Mouse (Mus musculus): ENCODE measurements around the gene Rab3gap1.
"Not testable (repeated sequence)": the region's sequence is repeated elsewhere in the genome, so short reads cannot be mapped to it uniquely, and the experiment has no call there.

Rab3gap1 gene

GRCm38 (mm10) chr1:127915802-127916201 is 47.2 kb downstream of the Rab3gap1 start:
- DNase-seq (ENCODE audit: low read depth, low spot score): no peak

GRCm38 (mm10) chr1:127933405-127933804 is 64.8 kb downstream of the Rab3gap1 start:
- DNase-seq (ENCODE audit: low read depth, low spot score): no peak

GRCm38 (mm10) chr1:127934322-127934721 is 65.7 kb downstream of the Rab3gap1 start:
- DNase-seq (ENCODE audit: low read depth, low spot score): peak; percentile 85

GRCm38 (mm10) chr1:127937277-127937676 is 68.7 kb downstream of the Rab3gap1 start:
- no peak for DNase-seq (ENCODE audit: low read depth, low spot score)

- no peak for DNase-seq (ENCODE audit: low read depth, low spot score)
These were observed 73.7 kb downstream of the Rab3gap1 start for GRCm38 (mm10) chr1:127942231-127942630.

- DNase-seq (ENCODE audit: low read depth, low spot score): no peak
These were observed 74.9 kb downstream of the Rab3gap1 start for GRCm38 (mm10) chr1:127943516-127943915.

GRCm38 (mm10) chr1:127945696-127946575 is 77.4 kb downstream of the Rab3gap1 start:
- no peak for DNase-seq (ENCODE audit: low read depth, low spot score)

GRCm38 (mm10) chr1:127946615-127947249 is 78.2 kb downstream of the Rab3gap1 start:
- DNase-seq (ENCODE audit: low read depth, low spot score): no peak

GRCm38 (mm10) chr1:127948748-127949147 is 80.2 kb downstream of the Rab3gap1 start:
- no peak for DNase-seq (ENCODE audit: low read depth, low spot score)

- no peak for DNase-seq (ENCODE audit: low read depth, low spot score)
These were observed 83.7 kb downstream of the Rab3gap1 start for GRCm38 (mm10) chr1:127952276-127952675.

- not testable (repeated sequence) for DNase-seq (ENCODE audit: low read depth, low spot score)
These were observed 85.6 kb downstream of the Rab3gap1 start for GRCm38 (mm10) chr1:127954198-127954597.

- DNase-seq (ENCODE audit: low read depth, low spot score): no peak
These were observed 86.2 kb downstream of the Rab3gap1 start for GRCm38 (mm10) chr1:127954800-127955199.

- no peak for DNase-seq (ENCODE audit: low read depth, low spot score)
These were observed 88.0 kb downstream of the Rab3gap1 start for GRCm38 (mm10) chr1:127956524-127956923.

- DNase-seq (ENCODE audit: low read depth, low spot score): no peak
These were observed 90.2 kb downstream of the Rab3gap1 start for GRCm38 (mm10) chr1:127958801-127959200.

- no peak for DNase-seq (ENCODE audit: low read depth, low spot score)
These were observed 90.7 kb downstream of the Rab3gap1 start for GRCm38 (mm10) chr1:127959312-127959718.

GRCm38 (mm10) chr1:127961140-127961539 is 92.6 kb downstream of the Rab3gap1 start:
- DNase-seq (ENCODE audit: low read depth, low spot score): no peak

- no peak for DNase-seq (ENCODE audit: low read depth, low spot score)
These were observed 94.8 kb downstream of the Rab3gap1 start for GRCm38 (mm10) chr1:127963326-127963725.

- DNase-seq (ENCODE audit: low read depth, low spot score): no peak
These were observed 102.3 kb downstream of the Rab3gap1 start for GRCm38 (mm10) chr1:127970870-127971269.

GRCm38 (mm10) chr1:127974082-127974481 is 105.5 kb downstream of the Rab3gap1 start:
- peak; percentile 43 for DNase-seq (ENCODE audit: low read depth, low spot score)

- DNase-seq (ENCODE audit: low read depth, low spot score): peak; percentile 82
These were observed 107.1 kb downstream of the Rab3gap1 start for GRCm38 (mm10) chr1:127975676-127976075.

GRCm38 (mm10) chr1:127976106-127976505 is 107.5 kb downstream of the Rab3gap1 start:
- no peak for DNase-seq (ENCODE audit: low read depth, low spot score)

GRCm38 (mm10) chr1:127978125-127978524 is 109.6 kb downstream of the Rab3gap1 start:
- no peak for DNase-seq (ENCODE audit: low read depth, low spot score)

Measured in telencephalon, adult 2 months (tissue).